Mouse (Mus musculus) spleen, postnatal 4 days (tissue): ENCODE measurements around the gene Mpl.

Source experiments
- DNase-seq, 2 experiments: peaks; one replicate each; pipeline ENCODE4 v3.0.0; 2022; ENCODE audit warnings: low spot score in 2 of 2

Mpl gene

DNA sequence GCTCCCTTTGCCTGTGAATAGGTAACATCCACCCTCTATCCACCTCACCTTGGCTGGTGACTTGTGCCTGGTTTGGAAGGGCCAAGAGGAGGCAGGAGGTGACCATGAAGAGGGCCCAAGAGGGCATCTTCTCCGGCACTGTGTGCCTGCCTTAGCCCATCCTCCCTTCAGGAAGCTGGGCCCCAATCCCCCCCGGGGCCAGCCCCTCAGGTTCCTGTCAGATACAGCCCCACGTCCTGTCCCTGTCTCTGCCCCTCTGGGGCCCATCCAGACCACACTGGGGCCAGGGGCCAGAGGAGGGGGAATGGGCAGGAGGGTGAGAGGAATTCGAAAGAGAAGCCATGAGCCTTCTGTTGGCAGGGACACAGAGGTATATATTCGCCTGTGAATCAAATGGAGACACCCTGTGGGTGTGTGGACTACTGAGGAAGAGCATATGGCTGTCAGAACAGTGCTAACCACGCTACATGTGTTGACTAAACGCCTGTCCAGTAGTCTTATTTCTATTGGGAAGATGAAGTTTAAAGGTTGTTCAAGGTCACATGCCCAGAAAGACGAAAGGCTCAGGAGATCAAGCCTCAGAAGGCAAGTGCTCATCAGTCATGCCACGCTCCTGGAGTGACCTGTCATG lies at the start of gene Mpl:
Mpl (minus strand) TSS at position 169 of the 631 bp plus-strand sequence.
- DNase-seq, result no peak

DNA sequence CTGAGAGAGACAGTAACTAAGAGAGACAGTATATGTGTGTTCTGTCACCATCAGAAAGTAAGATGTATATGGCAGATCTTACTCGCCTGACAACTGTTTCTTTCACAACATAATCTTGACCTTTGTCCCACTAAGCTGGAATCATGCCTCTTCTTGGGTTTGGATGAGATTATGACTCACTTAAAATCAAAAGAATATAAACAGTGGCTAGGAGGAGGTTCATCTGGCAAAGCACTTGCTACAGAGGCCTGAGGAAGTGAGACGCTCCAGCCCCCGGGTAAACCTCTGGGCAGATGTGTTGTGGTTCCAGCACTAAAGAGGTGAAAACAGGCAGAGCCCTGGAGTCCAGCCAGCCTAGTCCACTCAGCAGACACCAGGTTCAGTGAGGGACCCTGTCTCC lies 48.2 kb upstream of the Mpl start:
- no peak for DNase-seq

DNA sequence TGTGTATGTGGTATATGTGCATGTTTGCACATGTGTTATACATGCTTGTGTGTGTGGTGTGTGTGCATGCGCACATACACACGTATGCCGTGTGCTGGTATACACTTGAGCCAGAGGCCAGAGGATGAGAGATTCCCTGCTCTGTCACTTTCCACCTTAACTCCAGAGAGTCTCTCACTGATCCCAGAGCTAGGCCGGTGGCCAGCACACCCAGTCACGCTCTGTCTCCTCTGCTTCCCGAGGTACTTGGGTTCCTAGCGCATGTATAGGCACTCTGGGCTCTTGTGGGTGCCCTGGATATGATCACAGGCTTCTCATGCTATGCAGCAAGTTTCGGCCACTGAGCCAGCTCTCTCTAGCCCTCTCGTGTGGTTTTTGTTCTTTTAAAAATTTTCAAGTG lies 43.5 kb upstream of the Mpl start:
- no peak for DNase-seq

GRCm38 (mm10) chr4:118500171-118500724 lies 42.9 kb upstream of the Mpl start:
- DNase-seq, result no peak

- DNase-seq, result no peak
Measured at GRCm38 (mm10) chr4:118490461-118490860, 33.1 kb upstream of the Mpl start.

DNA sequence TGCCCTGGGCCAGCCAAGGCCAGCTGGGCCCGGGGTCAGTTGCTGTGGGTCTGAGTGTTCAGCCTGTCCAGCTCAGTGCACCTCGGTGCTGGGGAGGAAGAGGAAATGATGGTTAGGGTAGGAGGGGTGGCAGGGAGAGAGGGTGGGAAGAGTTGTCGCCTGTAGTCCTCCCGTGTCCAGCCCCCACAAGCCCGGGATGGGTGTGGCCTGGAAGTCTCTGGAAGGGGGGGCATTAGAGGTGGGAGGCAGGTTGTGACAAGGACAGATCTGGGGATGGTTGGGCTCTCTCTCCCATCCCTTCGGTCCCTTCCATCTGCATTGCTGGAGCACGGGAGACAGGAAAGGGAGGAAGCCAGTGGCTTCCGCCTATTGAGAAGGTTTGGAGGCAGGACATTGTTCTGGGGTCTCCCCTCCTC lies 32.4 kb upstream of the Mpl start, which contains the start of gene Tie1:
Tie1 (minus strand) TSS at position 345 of the 416 bp plus-strand sequence.
- DNase-seq, result no peak

DNA sequence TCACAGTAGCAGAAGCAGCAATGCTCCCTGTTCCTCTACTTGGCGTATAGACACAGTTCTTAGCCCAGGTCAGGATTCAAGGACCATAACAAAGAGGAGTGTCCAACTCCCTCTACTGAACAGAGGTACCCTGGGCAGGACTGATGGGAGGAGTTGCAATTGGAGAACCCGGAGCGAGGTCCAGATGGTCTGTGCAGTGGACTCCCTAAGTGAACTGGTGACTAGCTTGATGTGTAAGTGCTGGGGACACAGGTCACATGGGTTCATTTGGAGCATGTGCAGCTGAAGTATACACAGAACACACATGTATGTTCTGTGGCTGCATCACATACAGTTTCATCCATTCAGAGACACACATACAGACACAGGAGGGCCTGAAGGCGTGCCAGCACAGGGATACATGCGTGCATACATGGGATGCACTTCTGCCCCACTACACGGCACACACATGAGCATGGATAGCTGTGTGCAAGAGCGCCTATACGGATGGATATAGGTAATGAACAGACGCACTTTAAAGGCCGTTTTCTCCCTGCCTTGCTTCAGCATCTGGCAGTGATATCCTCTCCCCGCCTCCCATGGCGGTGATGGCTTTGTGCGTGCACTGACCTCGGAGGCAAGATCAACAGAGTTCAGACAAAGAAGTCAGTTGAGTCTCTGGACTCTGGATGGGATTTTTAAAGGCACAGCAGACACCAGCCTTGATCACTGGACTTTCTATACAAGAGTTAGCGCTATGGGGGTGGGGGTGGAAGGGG lies 19.6 kb upstream of the Mpl start:
- DNase-seq, result no peak

- DNase-seq, result no peak
Measured at GRCm38 (mm10) chr4:118472687-118473086, 15.4 kb upstream of the Mpl start.

DNA sequence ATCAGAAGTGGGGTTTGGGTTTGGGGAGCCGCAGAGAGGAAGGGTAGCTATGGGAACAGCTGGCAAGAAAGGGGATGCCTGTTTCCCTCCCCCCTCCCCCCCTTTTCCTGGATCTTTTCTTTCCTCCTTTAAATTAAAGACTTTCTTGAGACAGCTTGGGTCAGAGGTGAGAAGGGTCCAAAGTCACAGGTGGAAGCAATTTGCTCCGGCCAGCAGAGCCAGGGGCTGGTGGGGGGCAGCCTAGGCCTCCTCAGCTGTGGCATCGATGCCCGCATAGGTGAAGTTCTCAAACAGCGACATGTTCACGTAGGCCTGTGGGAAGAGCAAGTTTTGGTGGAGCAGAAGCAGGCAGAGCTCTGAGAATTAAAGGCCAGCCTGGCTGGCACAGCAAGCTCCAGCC lies 14.0 kb upstream of the Mpl start:
- no peak for DNase-seq

- no peak for DNase-seq
Measured at GRCm38 (mm10) chr4:118465697-118466163, 8.4 kb upstream of the Mpl start.

- no peak for DNase-seq
Measured at GRCm38 (mm10) chr4:118464956-118465355, 7.6 kb upstream of the Mpl start.

- DNase-seq, result no peak
Measured at GRCm38 (mm10) chr4:118446415-118447153, 10.7 kb downstream of the Mpl start.

- DNase-seq, result no peak
Measured at GRCm38 (mm10) chr4:118445781-118446414, 11.4 kb downstream of the Mpl start.

DNA sequence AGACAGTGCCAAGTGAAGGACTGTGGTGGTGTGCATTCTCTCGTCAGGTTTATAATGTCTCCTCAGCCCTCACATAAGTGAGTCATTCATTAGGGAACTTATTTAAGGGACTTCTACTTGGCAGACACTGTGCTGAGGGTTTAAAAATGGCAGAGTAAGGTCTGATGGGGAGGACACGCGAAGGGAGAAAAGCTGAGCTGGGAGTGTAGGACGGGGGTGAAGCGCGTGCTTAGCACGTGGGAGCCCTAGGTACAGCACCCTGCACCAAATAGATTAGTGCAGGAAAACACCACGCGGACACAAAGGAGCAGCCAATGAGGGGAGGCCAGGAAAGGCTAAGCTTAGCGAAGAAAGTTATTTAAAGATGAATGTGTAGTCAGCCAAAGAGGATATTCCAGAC lies 12.2 kb downstream of the Mpl start:
- DNase-seq, result no peak

DNA sequence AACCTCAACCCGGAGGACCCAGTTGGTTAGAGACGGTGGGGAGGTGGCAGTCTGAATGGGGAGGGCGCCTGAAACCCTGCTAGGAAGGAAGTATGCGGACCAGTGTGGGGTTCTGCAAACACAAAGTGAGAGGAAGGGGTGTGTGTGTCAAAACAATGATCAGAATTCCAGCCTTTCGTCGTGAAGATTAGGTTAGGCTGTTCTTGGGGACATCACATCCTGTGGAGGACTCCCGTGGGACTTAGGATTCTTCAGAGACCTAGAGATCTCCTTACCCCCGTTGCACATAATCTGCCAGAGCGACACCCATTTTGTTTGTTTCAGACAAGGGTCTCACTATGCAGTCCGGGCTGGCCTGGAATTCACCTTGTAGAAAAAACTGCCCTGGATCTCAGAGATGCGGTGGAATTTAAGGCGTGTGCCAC lies 19.5 kb downstream of the Mpl start:
- peak; percentile 44 to 74 for DNase-seq

DNA sequence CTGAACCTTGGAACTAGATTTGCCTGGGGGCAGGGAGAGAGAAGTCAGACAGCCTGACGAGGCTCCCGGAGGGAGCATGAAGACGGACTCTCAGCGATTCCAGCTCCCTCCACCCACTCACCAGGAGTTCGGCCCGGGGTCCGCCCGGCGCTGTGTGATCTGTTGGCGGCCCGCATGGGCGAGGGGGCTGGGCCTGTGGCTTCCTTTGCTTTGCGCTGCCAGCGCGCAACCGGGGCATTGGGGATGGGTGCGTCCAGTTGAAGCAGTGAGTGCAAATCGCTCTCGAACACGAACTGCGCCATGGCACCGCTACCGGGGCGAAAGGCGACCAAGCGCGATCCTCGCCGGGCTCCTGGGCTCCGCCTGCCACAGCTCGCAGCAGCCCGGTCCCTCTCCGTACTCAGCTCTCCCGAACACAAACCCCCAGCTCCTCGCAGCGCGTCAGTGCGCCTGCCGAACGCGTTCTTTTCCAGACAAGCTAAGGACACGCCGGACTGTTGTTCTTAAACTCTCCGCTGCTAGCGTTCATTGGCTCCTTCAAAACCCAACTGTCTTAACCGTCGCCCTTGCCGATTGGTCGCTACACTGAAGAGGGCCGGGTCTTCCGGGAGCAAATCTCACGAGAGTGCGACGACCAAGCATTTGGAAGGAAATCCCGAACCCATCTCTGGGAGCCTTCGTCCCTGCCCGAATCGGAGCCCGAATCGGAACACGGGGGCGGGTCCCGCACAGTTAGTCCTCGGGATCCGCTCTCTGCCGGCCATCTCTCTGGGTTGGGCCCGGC lies 20.3 kb downstream of the Mpl start, which contains the start of gene Cdc20:
Cdc20 (minus strand) TSS at position 533 of the 784 bp plus-strand sequence.
- peak; percentile 89 to 92 for DNase-seq

GRCm38 (mm10) chr4:118432332-118432731 lies 25.0 kb downstream of the Mpl start:
- no peak for DNase-seq

DNA sequence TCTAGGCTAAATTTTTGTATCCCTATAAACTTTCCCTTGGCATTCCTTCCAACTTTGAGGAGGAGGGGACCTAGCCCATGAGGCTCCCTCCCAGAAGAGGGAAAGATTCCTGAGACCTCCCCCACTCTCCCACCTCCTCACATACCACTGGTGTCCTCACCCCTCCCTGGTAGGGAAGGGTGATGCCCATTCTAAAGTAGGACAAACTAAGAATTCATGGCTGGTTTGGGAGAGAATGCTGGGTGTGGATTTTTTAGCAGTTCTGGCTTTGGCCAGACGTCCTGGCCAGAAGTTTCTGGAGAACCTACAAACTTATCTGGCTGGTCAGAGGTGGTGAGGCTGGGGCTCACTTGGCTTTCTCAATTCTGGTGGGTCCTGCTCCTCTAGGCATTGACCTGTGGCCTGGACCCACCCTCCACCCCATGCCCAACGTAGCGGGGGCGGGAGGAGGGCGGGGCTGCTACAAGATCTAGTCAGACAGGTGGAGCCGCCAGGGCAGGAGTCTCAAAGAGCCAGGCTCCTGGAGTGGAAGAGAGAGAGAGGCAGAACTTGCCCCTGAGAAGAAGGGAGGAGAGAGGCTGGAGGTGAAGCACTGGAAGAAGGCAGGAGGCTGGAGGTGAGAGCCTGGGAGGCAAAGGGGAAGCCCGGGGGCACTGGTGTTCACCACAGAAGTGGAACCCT lies 28.0 kb downstream of the Mpl start:
- peak; percentile 50 to 73 for DNase-seq

DNA sequence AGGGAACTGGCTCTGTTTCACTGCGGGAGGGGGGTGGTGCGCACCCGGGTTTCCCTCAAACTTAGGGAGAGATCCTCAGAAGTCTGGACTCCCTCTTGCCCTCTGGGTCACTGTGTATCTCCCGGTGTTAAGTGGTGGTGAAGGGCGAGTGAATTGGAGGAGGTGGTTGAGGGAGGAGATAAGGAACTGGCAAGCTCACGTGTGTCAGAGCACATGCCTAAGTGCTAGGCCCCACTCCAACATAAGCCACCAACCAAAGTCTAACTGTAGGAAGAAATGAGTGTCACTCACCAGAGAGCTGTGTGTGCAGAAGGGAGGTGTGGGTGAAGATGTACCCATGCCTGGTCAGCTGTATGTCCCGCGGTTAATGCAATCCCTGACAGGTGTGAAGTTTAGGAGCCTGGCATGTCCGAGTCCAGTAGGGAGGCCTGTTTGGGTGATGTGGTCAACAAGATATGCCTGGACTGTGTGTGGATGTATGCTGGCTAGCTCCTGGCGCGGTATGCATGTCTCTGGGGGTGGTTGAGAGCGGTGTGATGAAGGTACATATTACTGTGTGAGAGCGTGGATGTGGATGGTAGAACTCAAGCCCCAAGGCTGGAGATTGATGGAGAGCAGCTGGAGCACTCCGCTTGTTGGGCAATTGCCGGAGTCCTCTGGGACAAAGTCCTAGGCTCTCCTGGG lies 28.6 kb downstream of the Mpl start:
- peak in 1 of 2 experiments; percentile 38 for DNase-seq
